Mouse (Mus musculus) forebrain, embryonic 11.5 days (tissue): ENCODE data around the gene Agap1. TPM values are rescaled to one million over a fixed set of nuclear protein-coding genes. Genes with fewer than 3 reads are reported as not detected.
A peak's percentile ranks its signal among the peaks of the same experiment; 100 is the strongest.

Source experiments
- ATAC-seq: fragments of 200-750 bp; cut with Nextera tagmentation; replicated peaks from 2 replicates; pipeline ENCODE4 v1.8.0; 2017; ENCODE audit warnings: moderate TSS enrichment; ENCODE audit not compliant: low FRiP score
- DNase-seq: peaks from one replicate; pipeline ENCODE4 v3.0.0-alpha.2; 2017; ENCODE audit warnings: low spot score
- H3K27ac ChIP-seq: fragments of 300-500 bp; sonication (generic); 2 replicates; pipeline ENCODE4 v1.5.1; 2014; ENCODE audit warnings: low read depth, low read length
- H3K27me3 ChIP-seq: fragments of 300-500 bp; sonication (generic); 2 replicates; pipeline ENCODE4 v1.6.1; 2014; ENCODE audit warnings: mild to moderate bottlenecking, low read length, mixed read lengths; ENCODE audit not compliant: control insufficient read depth, insufficient read depth
- H3K36me3 ChIP-seq: fragments of 300-500 bp; sonication (generic); 2 replicates; pipeline ENCODE4 v1.6.1; 2014; ENCODE audit warnings: mild to moderate bottlenecking, low read length, moderate library complexity, mixed read lengths; ENCODE audit not compliant: control insufficient read depth, insufficient read depth
- H3K4me1 ChIP-seq: fragments of 300-500 bp; sonication (generic); replicated peaks from 2 replicates; pipeline ENCODE4 v1.6.1; 2014; ENCODE audit warnings: low read length, mixed read lengths; ENCODE audit not compliant: control insufficient read depth, insufficient read depth
- H3K4me2 ChIP-seq: fragments of 300-500 bp; sonication (generic); 2 replicates; pipeline ENCODE4 v1.6.1; 2014; ENCODE audit warnings: low read depth, mild to moderate bottlenecking, low read length, moderate library complexity, mixed read lengths; ENCODE audit not compliant: severe bottlenecking
- H3K4me3 ChIP-seq: fragments of 300-500 bp; sonication (generic); 2 replicates; pipeline ENCODE4 v1.5.1; 2014; ENCODE audit warnings: low read depth, low read length
- H3K9ac ChIP-seq: fragments of 300-500 bp; sonication (generic); 2 replicates; pipeline ENCODE4 v1.6.1; 2014; ENCODE audit warnings: low read length
- H3K9me3 ChIP-seq: fragments of 300-500 bp; sonication (generic); 2 replicates; pipeline ENCODE4 v1.6.1; 2016; ENCODE audit warnings: low read length, mixed read lengths; ENCODE audit not compliant: control insufficient read depth
- WGBS: fragments of 180-500 bp; shearing (Covaris S2); extraction: QIAGEN DNeasy Blood & Tissue Kit; methylation state at CpG from one replicate; pipeline ENCODE4 v1.1.7; 2014; 5-methylcytosine and 5-hydroxymethylcytosine counted together
- polyA plus RNA-seq: library from polyadenylated mRNA; unstranded; fragments of >200 nt; fragmentation: Nextera tagmentation; extraction: Ambion mirVana; gene quantifications from 2 replicates; pipeline ENCODE4 v1.2.1, GENCODE M21; 2014

Gene Agap1
- polyA plus RNA-seq, 1 experiment from 2014 or later = 36.1 TPM

DNA sequence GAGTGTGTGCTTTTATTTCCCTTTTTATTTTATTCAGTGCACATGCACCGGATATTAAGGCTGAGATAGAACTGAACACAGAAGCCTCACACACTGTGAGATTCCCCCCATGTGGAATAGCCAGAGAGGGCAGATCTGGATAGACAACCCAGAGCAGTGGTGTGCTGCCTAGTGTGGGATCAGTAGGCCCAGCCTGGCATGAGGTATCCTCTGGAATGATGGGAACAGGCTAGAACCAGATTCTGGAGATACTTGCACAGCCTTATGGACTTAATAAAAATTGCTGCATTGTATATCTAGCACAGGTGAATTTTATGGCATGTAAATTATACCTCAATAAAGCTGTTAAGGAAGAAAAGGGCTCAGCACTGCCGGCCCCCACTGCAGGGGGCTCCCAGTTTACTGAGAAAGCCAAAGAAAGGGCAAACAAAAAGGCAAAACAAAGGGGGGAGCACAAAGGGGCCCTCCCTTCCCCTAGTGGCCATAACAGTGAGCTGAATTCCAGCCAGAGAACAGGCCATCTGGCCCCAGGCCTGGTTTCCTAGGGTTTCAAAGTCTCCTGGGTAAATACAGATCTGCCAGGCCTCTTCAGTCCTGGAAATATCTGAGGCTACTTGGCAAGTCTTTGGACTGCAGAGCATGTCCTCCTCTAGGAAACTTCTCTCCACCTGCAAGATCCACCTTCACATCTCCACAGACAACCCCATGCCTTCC lies 405.6 kb downstream of the Agap1 start:
- Histone ChIP-seq H3K27me3 (peaks cover 5% of the 10 kb centered on the region), H3K9me3 (no peaks in the 10 kb centered on the region), H3K4me1 (peaks cover 4% of the 10 kb centered on the region), H3K4me3 (no peak overlapping the region), H3K9ac (no peak overlapping the region), H3K27ac (no peak overlapping the region), H3K36me3 (no peaks in the 10 kb centered on the region), H3K4me2 (no peak overlapping the region)
- DNase-seq = no peak
- 33% methylated on average over 2 of the region's 2 CpGs for WGBS
- ATAC-seq = 0 out of 2 replicates have a peak, but pooled peaks have one; percentile 33

DNA sequence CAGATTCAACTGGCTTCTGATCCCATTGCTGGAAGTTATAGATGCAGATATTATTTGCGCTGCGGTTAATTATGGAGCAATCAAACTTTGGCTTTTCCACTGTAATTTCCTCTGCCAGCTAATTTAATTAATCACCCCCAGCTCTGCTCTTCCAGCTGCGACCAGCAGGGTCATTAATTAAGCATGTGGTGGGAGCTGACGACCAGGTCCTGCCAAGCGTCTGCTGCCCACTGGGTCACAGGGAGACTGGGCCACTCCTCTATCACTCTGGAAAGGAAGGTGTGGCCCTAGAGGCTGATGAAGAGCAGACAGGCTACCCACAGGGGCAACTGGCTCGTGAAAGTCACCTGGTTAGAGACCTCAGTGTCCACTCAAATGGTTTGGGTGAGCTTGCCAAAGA lies 411.2 kb downstream of the Agap1 start:
- Histone ChIP-seq H3K4me1 (peaks cover 10% of the 10 kb centered on the region), H3K36me3 (no peaks in the 10 kb centered on the region), H3K27me3 (peaks cover 6% of the 10 kb centered on the region), H3K4me2 (no peak overlapping the region), H3K27ac (no peak overlapping the region), H3K9ac (no peak overlapping the region), H3K4me3 (no peak overlapping the region), H3K9me3 (no peaks in the 10 kb centered on the region)
- DNase-seq (no peak), ATAC-seq (no peak)
- 61% methylated on average over 6 of the region's 6 CpGs for WGBS

GRCm38 (mm10) chr1:89867847-89868246 lies 413.2 kb downstream of the Agap1 start:
- Histone ChIP-seq H3K36me3 (no peaks in the 10 kb centered on the region), H3K4me2 (no peak overlapping the region), H3K4me1 (peaks cover 11% of the 10 kb centered on the region), H3K9me3 (no peaks in the 10 kb centered on the region), H3K9ac (no peak overlapping the region), H3K4me3 (no peak overlapping the region), H3K27me3 (peaks cover 3% of the 10 kb centered on the region), H3K27ac (no peak overlapping the region)
- ATAC-seq (no peak), DNase-seq (no peak)
- WGBS = 26% methylated on average over 4 of the region's 4 CpGs

DNA sequence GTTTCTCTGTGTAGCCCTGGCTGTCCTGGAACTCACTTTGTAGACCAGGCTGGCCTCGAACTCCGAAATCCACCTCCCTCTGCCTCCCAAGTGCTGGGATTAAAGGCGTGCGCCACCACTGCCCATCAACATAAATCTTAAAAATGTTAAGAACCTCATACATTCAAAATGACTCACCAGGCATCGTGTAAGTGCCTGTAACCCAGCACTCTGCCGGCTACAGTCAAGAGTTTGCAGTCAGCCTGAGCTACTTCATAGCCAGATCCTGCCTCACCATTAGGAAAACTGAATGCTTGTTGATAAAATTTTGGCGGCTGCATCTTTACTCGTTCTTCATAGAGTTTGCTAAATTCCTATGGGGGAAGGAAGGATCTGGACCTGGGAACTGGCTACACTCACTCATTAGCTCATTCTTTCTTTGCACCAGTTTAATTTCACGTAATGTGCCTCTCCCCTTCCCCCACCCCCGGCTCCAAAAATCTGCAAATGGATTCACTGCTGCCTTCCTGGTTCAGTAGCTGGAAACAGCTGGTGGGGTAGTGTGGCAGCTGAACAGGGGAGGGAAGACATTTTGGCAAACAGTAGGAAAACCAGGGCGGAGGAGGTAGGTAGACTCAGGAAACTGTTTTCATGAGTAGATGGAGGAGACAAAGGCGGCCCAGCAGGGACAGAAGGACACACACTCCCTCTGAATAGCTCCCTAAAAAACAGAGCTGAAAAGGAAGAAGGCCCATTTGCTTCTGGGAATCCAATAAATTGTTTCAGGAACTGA lies 415.7 kb downstream of the Agap1 start:
- Histone ChIP-seq H3K4me3 (no peak overlapping the region), H3K27ac (peak overlapping the region; percentile 50; the same call in 1 of the 2 replicates), H3K36me3 (no peaks in the 10 kb centered on the region), H3K9ac (no peak overlapping the region), H3K27me3 (peaks cover 3% of the 10 kb centered on the region; the same call in 1 of the 2 replicates), H3K4me2 (no peak overlapping the region), H3K9me3 (no peaks in the 10 kb centered on the region), H3K4me1 (peaks cover 11% of the 10 kb centered on the region)
- ATAC-seq = no peak
- 40% methylated on average over 12 of the region's 12 CpGs for WGBS
- DNase-seq = no peak

GRCm38 (mm10) chr1:89870906-89871211 lies 416.3 kb downstream of the Agap1 start:
- Histone ChIP-seq H3K9me3 (no peaks in the 10 kb centered on the region), H3K9ac (no peak overlapping the region), H3K4me2 (no peak overlapping the region), H3K27me3 (peaks cover 3% of the 10 kb centered on the region; the same call in 1 of the 2 replicates), H3K36me3 (no peaks in the 10 kb centered on the region), H3K4me3 (no peak overlapping the region), H3K27ac (no peak overlapping the region), H3K4me1 (peaks cover 11% of the 10 kb centered on the region)
- no peak for ATAC-seq
- whole genome bisulfite sequencing = 29% methylated on average over 6 of the region's 6 CpGs
- no peak for DNase-seq

- Histone ChIP-seq H3K9me3 (no peaks in the 10 kb centered on the region), H3K4me2 (no peak overlapping the region), H3K9ac (no peak overlapping the region), H3K27me3 (no peaks in the 10 kb centered on the region; the same call in 1 of the 2 replicates), H3K27ac (no peak overlapping the region), H3K4me1 (peaks cover 13% of the 10 kb centered on the region), H3K36me3 (no peaks in the 10 kb centered on the region), H3K4me3 (no peak overlapping the region)
- no peak for DNase-seq
- WGBS = 5% methylated on average over 5 of the region's 5 CpGs
- ATAC-seq = peak; percentile 77; the same call in 1 of the 2 replicates
Observed at GRCm38 (mm10) chr1:89876346-89877072, 421.9 kb downstream of the Agap1 start.

GRCm38 (mm10) chr1:89878496-89878895 lies 423.9 kb downstream of the Agap1 start:
- Histone ChIP-seq H3K36me3 (no peaks in the 10 kb centered on the region), H3K4me1 (peaks cover 13% of the 10 kb centered on the region), H3K27ac (no peak overlapping the region), H3K4me3 (no peak overlapping the region), H3K9ac (no peak overlapping the region), H3K4me2 (no peak overlapping the region), H3K27me3 (no peaks in the 10 kb centered on the region; the same call in 1 of the 2 replicates), H3K9me3 (no peaks in the 10 kb centered on the region)
- WGBS = 91% methylated on average over 11 of the region's 11 CpGs
- no peak for ATAC-seq
- no peak for DNase-seq

DNA sequence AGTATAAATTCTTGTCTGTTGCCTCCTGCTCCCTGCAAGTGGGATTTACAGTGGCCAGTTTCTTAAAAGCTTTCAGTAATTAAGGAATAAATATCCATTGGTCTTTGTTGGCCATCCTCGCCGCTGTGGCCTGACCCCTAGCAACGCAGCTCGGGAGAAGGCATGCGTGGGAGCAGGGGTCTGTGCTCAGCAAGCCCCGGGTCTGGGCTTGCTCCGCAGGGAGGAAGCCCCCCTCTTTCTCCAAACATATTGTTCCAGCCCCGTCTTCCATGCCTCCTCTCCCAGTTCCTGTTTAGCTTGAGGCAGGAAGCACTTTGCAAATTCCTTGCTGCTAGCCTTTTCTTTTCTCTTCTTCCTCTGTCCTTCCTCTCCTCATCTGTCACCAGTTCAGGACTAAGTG lies 425.6 kb downstream of the Agap1 start:
- H3K4me1 ChIP-seq = peaks cover 13% of the 10 kb centered on the region
- H3K27me3 ChIP-seq = no peaks in the 10 kb centered on the region; the same call in 1 of the 2 replicates
- H3K4me2 ChIP-seq = no peak overlapping the region
- no peak overlapping the region for H3K27ac ChIP-seq
- H3K4me3 ChIP-seq = no peak overlapping the region
- no peak overlapping the region for H3K9ac ChIP-seq
- DNase-seq = no peak
- no peaks in the 10 kb centered on the region for H3K36me3 ChIP-seq
- ATAC-seq = no peak
- H3K9me3 ChIP-seq = no peaks in the 10 kb centered on the region
- WGBS = 40% methylated on average over 8 of the region's 8 CpGs
